Mouse (Mus musculus): ENCODE results near the gene Snrpc. TPM values are rescaled to one million over a fixed set of nuclear protein-coding genes. Genes with fewer than 3 reads are reported as not detected.

The Snrpc gene
- total and polyA plus RNA-seq, 2 experiments: 24.4 to 42.2 TPM

DNA sequence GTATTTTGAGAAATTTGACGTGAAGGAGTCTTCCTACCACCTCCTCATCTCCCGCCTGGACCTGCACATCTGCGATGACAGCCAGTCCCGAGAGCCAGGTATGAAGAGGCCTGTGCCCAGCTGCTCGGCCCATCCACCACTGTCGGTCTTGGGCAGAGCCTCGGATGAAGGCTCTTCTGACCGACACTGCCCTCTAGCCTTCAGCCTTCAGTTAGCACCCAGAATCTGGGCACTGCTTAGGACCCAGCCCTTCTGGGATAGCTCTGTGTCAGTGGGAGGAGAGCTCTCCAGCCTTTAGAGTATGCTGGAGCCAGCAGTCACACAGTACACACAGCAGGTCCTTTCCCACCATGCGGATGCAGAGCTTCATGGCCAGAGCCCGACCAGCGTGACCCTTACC lies 43.6 kb downstream of the Snrpc start:
- 77% methylated on average over 11 of the region's 11 CpGs for WGBS
- Histone ChIP-seq H3K27me3 (ENCODE audit: control insufficient read depth, insufficient read depth, low read length) (no peaks in the 10 kb centered on the region), H3K4me1 (ENCODE audit: control insufficient read depth, insufficient read depth, low read length) (no peaks in the 10 kb centered on the region), H3K36me3 (ENCODE audit: control insufficient read depth, insufficient read depth, low read length) (peaks cover 9% of the 10 kb centered on the region; the same call in 1 of the 2 replicates), H3K79me2 (ENCODE audit: control insufficient read depth, insufficient read depth, low read length) (peaks cover 3% of the 10 kb centered on the region; the same call in 1 of the 2 replicates), H3K27ac (replicated peaks; ENCODE audit: insufficient read depth, low read depth, low read length) (no peak overlapping the region), H3K4me3 (ENCODE audit: insufficient read depth, low read depth, low read length) (no peak overlapping the region), H3K9ac (ENCODE audit: low read depth, low read length) (no peak overlapping the region)
- peak; percentile 46 for TF ChIP-seq CTCF (IDR thresholded peaks at IDR 0.05; ENCODE audit: low read depth, low read length)
- no peak for TF ChIP-seq POLR2A (IDR thresholded peaks at IDR 0.05; ENCODE audit: extremely low read depth, insufficient read depth, low read length)
- DNase-seq (ENCODE audit: extremely low read depth, low read depth, low spot score): no peak

DNA sequence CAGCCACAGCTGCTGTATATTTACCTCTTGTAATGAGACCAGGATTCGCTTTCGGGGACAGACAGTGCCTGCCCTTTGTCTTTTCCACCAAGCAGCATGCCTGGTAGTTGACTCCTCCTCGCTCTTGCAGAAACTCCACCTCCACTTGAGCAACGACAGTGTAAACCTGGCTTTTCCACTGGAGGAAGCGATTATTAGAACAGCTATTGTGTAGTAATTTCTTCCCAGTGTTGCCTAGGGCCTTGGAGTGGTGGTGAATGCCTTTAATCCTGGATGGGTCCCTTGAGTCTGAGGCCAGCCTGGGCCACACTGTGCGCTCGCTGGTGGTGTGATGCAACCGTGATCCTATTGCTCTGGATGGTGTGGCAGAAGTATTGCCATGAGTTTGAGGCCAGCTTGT lies 45.2 kb downstream of the Snrpc start:
- Histone ChIP-seq H3K79me2 (ENCODE audit: control insufficient read depth, insufficient read depth, low read length) (no peaks in the 10 kb centered on the region), H3K27ac (replicated peaks; ENCODE audit: insufficient read depth, low read depth, low read length) (no peak overlapping the region), H3K36me3 (ENCODE audit: control insufficient read depth, insufficient read depth, low read length) (peaks cover 9% of the 10 kb centered on the region; the same call in 1 of the 2 replicates), H3K4me1 (ENCODE audit: control insufficient read depth, insufficient read depth, low read length) (no peaks in the 10 kb centered on the region), H3K9ac (ENCODE audit: low read depth, low read length) (no peak overlapping the region), H3K4me3 (ENCODE audit: insufficient read depth, low read depth, low read length) (no peak overlapping the region), H3K27me3 (ENCODE audit: control insufficient read depth, insufficient read depth, low read length) (no peaks in the 10 kb centered on the region)
- 80% methylated on average over 8 of the region's 8 CpGs for WGBS
- DNase-seq (ENCODE audit: extremely low read depth, low read depth, low spot score): no peak
- TF ChIP-seq POLR2A (IDR thresholded peaks at IDR 0.05; ENCODE audit: extremely low read depth, insufficient read depth, low read length): no peak
- TF ChIP-seq CTCF (IDR thresholded peaks at IDR 0.05; ENCODE audit: low read depth, low read length): no peak

DNA sequence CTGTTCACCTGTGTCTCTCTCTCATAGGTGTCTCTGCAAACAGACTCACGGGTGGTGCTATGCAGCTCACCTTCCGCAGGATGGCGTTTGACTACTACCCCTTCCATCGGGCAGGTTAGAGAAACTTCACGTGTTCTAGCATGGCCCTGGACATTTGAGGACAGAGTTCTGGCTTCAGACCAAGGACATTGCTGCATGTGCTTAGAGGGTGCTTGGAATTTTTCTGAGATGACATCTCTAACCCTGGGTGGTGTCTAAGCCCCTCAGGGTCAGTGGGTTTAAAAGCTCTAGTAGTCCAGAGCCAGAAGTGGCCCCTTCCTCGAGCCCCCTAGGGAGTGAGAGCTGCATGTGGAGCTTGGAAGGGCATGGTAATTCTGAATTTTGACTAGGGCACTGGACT lies 46.0 kb downstream of the Snrpc start:
- Histone ChIP-seq H3K36me3 (ENCODE audit: control insufficient read depth, insufficient read depth, low read length) (peaks cover 8% of the 10 kb centered on the region; the same call in 1 of the 2 replicates), H3K79me2 (ENCODE audit: control insufficient read depth, insufficient read depth, low read length) (no peaks in the 10 kb centered on the region), H3K27me3 (ENCODE audit: control insufficient read depth, insufficient read depth, low read length) (no peaks in the 10 kb centered on the region), H3K4me3 (ENCODE audit: insufficient read depth, low read depth, low read length) (no peak overlapping the region), H3K4me1 (ENCODE audit: control insufficient read depth, insufficient read depth, low read length) (no peaks in the 10 kb centered on the region), H3K9ac (ENCODE audit: low read depth, low read length) (no peak overlapping the region), H3K27ac (replicated peaks; ENCODE audit: insufficient read depth, low read depth, low read length) (no peak overlapping the region)
- WGBS: 91% methylated on average over 6 of the region's 6 CpGs
- TF ChIP-seq CTCF (IDR thresholded peaks at IDR 0.05; ENCODE audit: low read depth, low read length): no peak
- no peak for TF ChIP-seq POLR2A (IDR thresholded peaks at IDR 0.05; ENCODE audit: extremely low read depth, insufficient read depth, low read length)
- DNase-seq (ENCODE audit: extremely low read depth, low read depth, low spot score): no peak

DNA sequence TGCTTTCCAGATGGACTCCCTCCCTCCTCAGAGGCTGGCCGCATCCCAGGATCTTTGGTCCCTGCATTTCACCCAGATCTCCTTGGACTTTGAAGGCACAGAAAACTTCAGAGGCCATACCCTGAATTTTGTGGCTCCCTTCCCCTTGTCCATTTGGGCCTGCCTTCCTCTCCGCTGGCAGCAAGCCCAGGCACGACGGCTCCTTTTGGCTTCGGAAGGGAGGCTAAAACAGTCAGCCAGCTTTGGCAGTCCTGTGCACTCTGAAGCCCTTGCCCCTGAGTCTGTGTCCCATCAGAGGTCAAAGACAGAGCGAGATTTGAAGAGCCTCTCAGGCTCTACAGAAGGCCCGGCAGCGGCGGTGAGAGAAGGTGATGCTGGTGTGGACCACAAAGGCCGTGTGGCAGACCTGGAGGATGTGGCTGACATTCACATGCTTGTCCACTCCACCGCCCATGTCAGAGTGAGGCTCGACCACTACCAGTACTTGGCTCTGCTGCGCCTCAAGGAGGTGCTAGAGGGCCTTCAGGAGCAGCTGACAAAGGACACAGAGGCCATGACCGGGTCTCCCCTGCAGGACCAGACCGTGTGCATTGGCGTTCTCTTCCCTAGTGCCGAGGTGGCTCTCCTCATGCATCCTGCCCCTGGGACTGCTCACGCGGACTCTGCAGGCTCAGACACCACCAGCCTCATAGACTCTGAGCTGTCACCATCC lies 48.7 kb downstream of the Snrpc start:
- 79% methylated on average over 19 of the region's 19 CpGs for WGBS
- H3K4me1 ChIP-seq (ENCODE audit: control insufficient read depth, insufficient read depth, low read length): no peaks in the 10 kb centered on the region
- H3K27me3 ChIP-seq (ENCODE audit: control insufficient read depth, insufficient read depth, low read length): no peaks in the 10 kb centered on the region
- H3K79me2 ChIP-seq (ENCODE audit: control insufficient read depth, insufficient read depth, low read length): no peaks in the 10 kb centered on the region
- peaks cover 13% of the 10 kb centered on the region; the same call in 1 of the 2 replicates for H3K36me3 ChIP-seq (ENCODE audit: control insufficient read depth, insufficient read depth, low read length)
- DNase-seq (ENCODE audit: extremely low read depth, low read depth, low spot score): no peak
- no peak for TF ChIP-seq POLR2A (IDR thresholded peaks at IDR 0.05; ENCODE audit: extremely low read depth, insufficient read depth, low read length)
- 0 out of 2 replicates have a peak, but pooled peaks have one; percentile 9 for TF ChIP-seq CTCF (IDR thresholded peaks at IDR 0.05; ENCODE audit: low read depth, low read length)
- H3K27ac ChIP-seq (replicated peaks; ENCODE audit: insufficient read depth, low read depth, low read length): no peak overlapping the region
- H3K9ac ChIP-seq (ENCODE audit: low read depth, low read length): no peak overlapping the region
- H3K4me3 ChIP-seq (ENCODE audit: insufficient read depth, low read depth, low read length): no peak overlapping the region

Other genes with a start within 250 kb of the Snrpc start
- 19.5 and 21.1 TPM in 2 replicates for gene Nudt3, start 214.7 kb upstream of the Snrpc start, total RNA-seq (2014; rRNA removed)
- 23.5 and 25.5 TPM in 2 replicates for gene Nudt3, start 214.7 kb upstream of the Snrpc start, polyA plus RNA-seq (2012; rRNA removed)
- gene RPS10-NUDT3, start 202.9 kb upstream of the Snrpc start, total RNA-seq (2014; rRNA removed): not detected in 2 replicates
- gene RPS10-NUDT3, start 202.9 kb upstream of the Snrpc start, polyA plus RNA-seq (2012; rRNA removed): not detected in 2 replicates
- gene Rps10, start 201.5 kb upstream of the Snrpc start, total RNA-seq (2014; rRNA removed): 416 and 461 TPM in 2 replicates
- gene Rps10, start 201.5 kb upstream of the Snrpc start, polyA plus RNA-seq (2012; rRNA removed): 407 and 437 TPM in 2 replicates
- gene Pacsin1, start 182.6 kb upstream of the Snrpc start, total RNA-seq (2014; rRNA removed): 0.27 TPM in 1 of 2 replicates, not detected in the other
- 0.16 and 0.23 TPM in 2 replicates for gene Pacsin1, start 182.6 kb upstream of the Snrpc start, polyA plus RNA-seq (2012; rRNA removed)
- gene Spdef, start 109.2 kb upstream of the Snrpc start, total RNA-seq (2014; rRNA removed): not detected in 2 replicates
- gene Spdef, start 109.2 kb upstream of the Snrpc start, polyA plus RNA-seq (2012; rRNA removed): 0.15 and 0.48 TPM in 2 replicates
- gene D17Wsu92e, start 17.5 kb upstream of the Snrpc start, total RNA-seq (2014; rRNA removed): 93.0 and 117 TPM in 2 replicates
- 159 and 178 TPM in 2 replicates for gene D17Wsu92e, start 17.5 kb upstream of the Snrpc start, polyA plus RNA-seq (2012; rRNA removed)
- gene Uhrf1bp1, start 18.3 kb downstream of the Snrpc start, total RNA-seq (2014; rRNA removed): 5.0 and 5.5 TPM in 2 replicates
- gene Uhrf1bp1, start 18.3 kb downstream of the Snrpc start, polyA plus RNA-seq (2012; rRNA removed): 7.0 and 7.2 TPM in 2 replicates
- gene Anks1, start 71.2 kb downstream of the Snrpc start, total RNA-seq (2014; rRNA removed): 8.8 and 9.0 TPM in 2 replicates
- 9.4 and 10.0 TPM in 2 replicates for gene Anks1, start 71.2 kb downstream of the Snrpc start, polyA plus RNA-seq (2012; rRNA removed)
- gene Taf11, start 71.7 kb downstream of the Snrpc start, total RNA-seq (2014; rRNA removed): 7.8 and 8.9 TPM in 2 replicates
- 5.1 and 6.0 TPM in 2 replicates for gene Taf11, start 71.7 kb downstream of the Snrpc start, polyA plus RNA-seq (2012; rRNA removed)
- not detected in 2 replicates for gene Tcp11, start 242.5 kb downstream of the Snrpc start, total RNA-seq (2014; rRNA removed)
- gene Tcp11, start 242.5 kb downstream of the Snrpc start, polyA plus RNA-seq (2012; rRNA removed): not detected in 2 replicates